In genomic region chr10:59077909-59078308, GRCm38 (mm10) we compare ENCODE assay signal across 8 mouse cellular contexts.
A peak's percentile ranks its signal among the peaks of the same experiment; 100 is the strongest.
DNase-seq lines count a peak whose midpoint lies in the region; ATAC-seq and TF ChIP-seq lines count a peak whose summit lies in the region.
"Had no signal": no experiment of that assay in that cellular context is flagged by ENCODE, and none has a peak within 500 bp of the region (broad histone marks: within the 10 kb centered on the region; RNA-seq: fewer than 3 reads in every experiment).

No protein-coding gene starts in this region.

- H3K27me3 ChIP-seq in lung, postnatal 0 days (replicated peaks; ENCODE audit: insufficient read depth, low read length), result no peaks in the 10 kb centered on the region
- H3K27me3 ChIP-seq in hindbrain, embryonic 13.5 days, result no peaks in the 10 kb centered on the region

- no peak overlapping the region for H3K4me2 ChIP-seq in lung, postnatal 0 days (replicated peaks; ENCODE audit: low read depth, low read length)
- no peak overlapping the region for H3K4me2 ChIP-seq in hindbrain, embryonic 13.5 days

- H3K9me3 ChIP-seq in lung, postnatal 0 days (ENCODE audit: low read length), result no peaks in the 10 kb centered on the region
- no peaks in the 10 kb centered on the region for H3K9me3 ChIP-seq in hindbrain, embryonic 13.5 days

- no peaks in the 10 kb centered on the region for H3K36me3 ChIP-seq in lung, postnatal 0 days (ENCODE audit: insufficient read depth, low read length)
- H3K36me3 ChIP-seq in hindbrain, embryonic 13.5 days, result no peaks in the 10 kb centered on the region

- H3K9ac ChIP-seq in lung, postnatal 0 days (replicated peaks; ENCODE audit: low read depth), result no peak overlapping the region
- no peak overlapping the region for H3K9ac ChIP-seq in hindbrain, embryonic 13.5 days

- 72% methylated on average over 10 of the region's 10 CpGs for WGBS in lung, postnatal 0 days
- WGBS in hindbrain, embryonic 13.5 days, result 64% methylated on average over 10 of the region's 10 CpGs

- no peak overlapping the region for H3K27ac ChIP-seq in lung, postnatal 0 days (ENCODE audit: low read length)
- H3K27ac ChIP-seq in hindbrain, embryonic 13.5 days, result 0 out of 2 replicates have a peak overlapping the region, but pooled peaks have one; percentile 36

- TF ChIP-seq CTCF in lung, postnatal 0 days (IDR thresholded peaks at IDR 0.05), result no peak

- no peak for TF ChIP-seq EP300 in lung, postnatal 0 days (IDR thresholded peaks at IDR 0.05)

- no peaks in the 10 kb centered on the region for H3K4me1 ChIP-seq in lung, postnatal 0 days (ENCODE audit: insufficient read depth, low read depth, low read length)
- peaks cover 9% of the 10 kb centered on the region; the same call in 1 of the 2 replicates for H3K4me1 ChIP-seq in hindbrain, embryonic 13.5 days (replicated peaks)

- no peak for ATAC-seq in lung, postnatal 0 days
- ATAC-seq in hindbrain, embryonic 13.5 days (ENCODE audit: low FRiP score), result no peak

- H3K4me3 ChIP-seq in lung, postnatal 0 days (ENCODE audit: low read depth, low read length), result no peak overlapping the region
- H3K4me3 ChIP-seq in hindbrain, embryonic 13.5 days, result no peak overlapping the region

- DNase-seq in lung, adult 18-20 months, result peak; percentile 11 to 15
- DNase-seq in lung, postnatal 0 days (ENCODE audit: low spot score), result no peak
- DNase-seq in fibroblast of lung, adult 2 months (ENCODE audit: low read depth), result peak; percentile 34
- peak; percentile 29 for DNase-seq in lung, postnatal 36 days
- DNase-seq in T-cell, adult 2 months (ENCODE audit: low spot score), result no peak
- no peak for DNase-seq in cerebellum, adult 11-12 months
- DNase-seq: cerebellum, postnatal 25 days had no signal

Comparison
In these comparisons a context has a peak if more than half of its experiments do, and no peak if none do; other contexts are left out.
1. DNase-seq: peak in lung, adult 18-20 months (2 of 2), fibroblast of lung, adult 2 months (single experiment) and lung, postnatal 36 days (single experiment); none in lung, postnatal 0 days (single experiment), T-cell, adult 2 months (single experiment) and cerebellum, adult 11-12 months (single experiment).